Mouse (Mus musculus) C2C12 (cell line): Measurements from ENCODE around the gene Zfp14. TPM values are rescaled to one million over a fixed set of nuclear protein-coding genes. Genes with fewer than 3 reads are reported as not detected.

ENCODE experiments used
- H3K27me3 ChIP-seq: one replicate; pipeline ENCODE4 v1.6.1; 2011; ENCODE audit not compliant: control insufficient read depth, insufficient read depth, insufficient read length
- H3K36me3 ChIP-seq: one replicate; pipeline ENCODE4 v1.6.1; 2011; ENCODE audit not compliant: control insufficient read depth, insufficient read depth
- H3K4me3 ChIP-seq: one replicate; pipeline ENCODE4 v1.5.1; 2011; ENCODE audit warnings: mild to moderate bottlenecking, control low read depth; ENCODE audit not compliant: poor library complexity, insufficient read depth, severe bottlenecking
- H3K79me2 ChIP-seq: one replicate; pipeline ENCODE4 v1.6.1; 2011; ENCODE audit not compliant: control insufficient read depth, insufficient read depth
- H3K79me3 ChIP-seq: one replicate; pipeline ENCODE4 v1.6.1; 2011; ENCODE audit warnings: low read depth, control low read depth
- H3ac ChIP-seq: one replicate; pipeline ENCODE3; 2011; ENCODE audit warnings: low read depth; ENCODE audit not compliant: control insufficient read depth, insufficient read length
- CEBPB ChIP-seq: IDR thresholded peaks from one replicate; pipeline ENCODE4 v1.6.1; 2011; ENCODE audit warnings: low read depth, mild to moderate bottlenecking, control low read depth, moderate library complexity
- CTCF ChIP-seq: IDR thresholded peaks from one replicate; pipeline ENCODE4 v1.5.1; 2011; ENCODE audit not compliant: control insufficient read depth, insufficient read depth, insufficient read length
- FOSL1 ChIP-seq: IDR thresholded peaks from one replicate; pipeline ENCODE4 v1.8.0; 2011; ENCODE audit warnings: mild to moderate bottlenecking, low read length; ENCODE audit not compliant: poor library complexity, insufficient read depth, severe bottlenecking
- MAX ChIP-seq: IDR thresholded peaks from one replicate; pipeline ENCODE4 v1.6.1; 2011; ENCODE audit warnings: mild to moderate bottlenecking, control low read depth
- MYOD1 ChIP-seq: IDR thresholded peaks from one replicate; pipeline ENCODE4 v1.6.1; 2011; ENCODE audit warnings: low read depth; ENCODE audit not compliant: control insufficient read depth, insufficient read length
- MYOG ChIP-seq: IDR thresholded peaks from one replicate; pipeline ENCODE4 v1.6.1; 2011; ENCODE audit not compliant: control insufficient read depth, insufficient read length; ENCODE audit errors: extremely low read depth
- USF1 ChIP-seq: IDR thresholded peaks from one replicate; pipeline ENCODE4 v1.6.1; 2011; ENCODE audit warnings: low read depth, mild to moderate bottlenecking, control low read depth, moderate library complexity
- polyA plus RNA-seq: library from polyadenylated mRNA; unstranded; fragments of >200 nt; fragmentation: generic; extraction: Trizol; gene quantifications from one replicate; pipeline ENCODE4 v1.2.1, GENCODE M21; 2012; ENCODE audit warnings: missing spikeins

Gene Zfp14
- polyA plus RNA-seq, 1 experiment = 0.40 TPM

GRCm38 (mm10) chr7:30009321-30010085, 41.7 kb downstream of the Zfp14 start:
- H3K36me3 ChIP-seq = peaks cover 39% of the 10 kb centered on the region
- no peak overlapping the region for H3K4me3 ChIP-seq
- peaks cover 55% of the 10 kb centered on the region for H3K79me2 ChIP-seq
- peaks cover 24% of the 10 kb centered on the region for H3K79me3 ChIP-seq
- H3ac ChIP-seq = no peak overlapping the region
- H3K27me3 ChIP-seq = no peaks in the 10 kb centered on the region
- TF ChIP-seq USF1 (no peak), MAX (no peak), MYOD1 (peak; percentile 99), CTCF (no peak), MYOG (no peak)

GRCm38 (mm10) chr7:30008020-30008690, 43.0 kb downstream of the Zfp14 start:
- H3K79me2 ChIP-seq = peaks cover 62% of the 10 kb centered on the region
- H3K36me3 ChIP-seq = peaks cover 39% of the 10 kb centered on the region
- TF ChIP-seq MAX (no peak), MYOG (no peak), MYOD1 (peak; percentile 96), FOSL1 (no peak), CEBPB (no peak), USF1 (peak; percentile 65), CTCF (no peak)
- H3K4me3 ChIP-seq = no peak overlapping the region
- no peaks in the 10 kb centered on the region for H3K27me3 ChIP-seq
- peaks cover 28% of the 10 kb centered on the region for H3K79me3 ChIP-seq
- H3ac ChIP-seq = no peak overlapping the region

GRCm38 (mm10) chr7:30007601-30008000, 43.6 kb downstream of the Zfp14 start:
- Histone ChIP-seq H3K36me3 (peaks cover 40% of the 10 kb centered on the region), H3K79me2 (peaks cover 62% of the 10 kb centered on the region), H3K4me3 (no peak overlapping the region), H3ac (peak overlapping the region; percentile 47), H3K79me3 (peaks cover 28% of the 10 kb centered on the region), H3K27me3 (no peaks in the 10 kb centered on the region)
- TF ChIP-seq FOSL1 (no peak), CEBPB (no peak), MAX (no peak), MYOD1 (no peak), USF1 (no peak), MYOG (no peak)

GRCm38 (mm10) chr7:30000601-30001000, 50.6 kb downstream of the Zfp14 start:
- no peak for TF ChIP-seq MYOD1
- TF ChIP-seq USF1 = no peak
- no peak for TF ChIP-seq MAX
- no peak for TF ChIP-seq MYOG
- TF ChIP-seq CEBPB = no peak
- no peak for TF ChIP-seq CTCF
- no peak for TF ChIP-seq FOSL1
- Histone ChIP-seq H3K79me2 (peaks cover 73% of the 10 kb centered on the region), H3K27me3 (no peaks in the 10 kb centered on the region), H3K36me3 (peaks cover 78% of the 10 kb centered on the region), H3K79me3 (peaks cover 32% of the 10 kb centered on the region), H3ac (no peak overlapping the region), H3K4me3 (no peak overlapping the region)

GRCm38 (mm10) chr7:29995134-29995533, 56.0 kb downstream of the Zfp14 start:
- Histone ChIP-seq H3K27me3 (no peaks in the 10 kb centered on the region), H3K79me2 (peaks cover 85% of the 10 kb centered on the region), H3K79me3 (peaks cover 49% of the 10 kb centered on the region), H3K4me3 (no peak overlapping the region), H3ac (no peak overlapping the region), H3K36me3 (peaks cover 93% of the 10 kb centered on the region)
- TF ChIP-seq MAX (no peak), FOSL1 (no peak), MYOD1 (no peak)

- H3K79me2 ChIP-seq = peaks cover 90% of the 10 kb centered on the region
- TF ChIP-seq MYOD1 = no peak
- no peak for TF ChIP-seq CTCF
- no peak for TF ChIP-seq MAX
- TF ChIP-seq CEBPB = no peak
- TF ChIP-seq USF1 = no peak
- TF ChIP-seq MYOG = no peak
- no peak for TF ChIP-seq FOSL1
- H3K4me3 ChIP-seq = no peak overlapping the region
- H3K27me3 ChIP-seq = no peaks in the 10 kb centered on the region
- H3K79me3 ChIP-seq = peaks cover 59% of the 10 kb centered on the region
- peaks cover 91% of the 10 kb centered on the region for H3K36me3 ChIP-seq
- no peak overlapping the region for H3ac ChIP-seq
Observed at GRCm38 (mm10) chr7:29993340-29993739, 57.8 kb downstream of the Zfp14 start.
